Mouse (Mus musculus): ENCODE results near the gene Spata20.

Spata20 gene

DNA sequence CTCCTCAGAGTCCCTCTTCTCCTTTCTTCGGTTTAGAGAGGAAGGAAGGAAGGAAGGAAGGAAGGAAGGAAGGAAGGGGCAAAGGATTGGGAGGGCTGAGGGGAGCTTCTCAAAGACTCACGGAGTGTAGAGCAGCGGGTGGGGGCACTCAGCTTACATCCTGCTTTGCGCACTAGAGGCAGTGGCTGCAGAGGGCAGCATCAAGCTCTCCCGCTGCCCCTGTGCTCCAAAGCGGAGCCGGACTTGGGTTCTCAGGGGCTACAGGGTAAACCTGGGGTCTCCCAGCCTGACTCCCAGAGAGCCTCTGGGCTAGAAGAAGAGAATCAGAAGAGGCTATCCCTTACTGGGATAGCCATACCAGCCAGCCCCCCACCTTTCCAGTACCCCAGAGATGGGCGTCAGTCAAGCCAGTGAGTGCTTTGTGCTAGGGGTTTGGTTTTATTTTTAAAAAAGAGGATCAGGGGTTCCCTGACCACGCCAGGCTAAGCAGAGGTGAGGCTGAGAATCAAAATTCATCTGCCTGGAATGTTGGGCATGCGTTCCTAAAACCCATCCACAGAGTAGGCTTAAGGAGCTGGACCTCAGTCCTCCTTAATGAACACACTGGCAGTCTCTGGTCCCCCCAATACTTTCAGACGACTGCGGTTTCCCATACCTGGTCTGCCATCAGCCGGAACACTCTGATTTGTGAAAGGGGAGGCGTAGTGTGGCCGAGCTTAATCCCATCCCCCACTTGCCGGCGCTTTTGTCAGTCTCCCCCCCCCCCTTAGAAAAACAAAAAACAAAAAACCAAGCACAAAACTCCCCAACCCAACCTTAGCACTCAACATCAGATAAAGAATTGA, 14.0 kb downstream of the Spata20 start:
- ChIA-PET CTCF (interaction anchor here (0.6 to 1.6 kb wide), 5 partner anchors 14 to 659 kb away, joined by 3 to 6 read pairs (median 4); partner anchors contain the start of gene Spata20 (in 2 of the 4)), POLR2A (interaction anchor here in 3 of 4 experiments (0.5 to 3.5 kb wide), 8 partner anchors 11 to 261 kb away, joined by 3 to 14 read pairs (median 3); partner anchors contain the start of genes Spata20 (in 1 of the 3) and Tob1 (in 1 of the 3))

DNA sequence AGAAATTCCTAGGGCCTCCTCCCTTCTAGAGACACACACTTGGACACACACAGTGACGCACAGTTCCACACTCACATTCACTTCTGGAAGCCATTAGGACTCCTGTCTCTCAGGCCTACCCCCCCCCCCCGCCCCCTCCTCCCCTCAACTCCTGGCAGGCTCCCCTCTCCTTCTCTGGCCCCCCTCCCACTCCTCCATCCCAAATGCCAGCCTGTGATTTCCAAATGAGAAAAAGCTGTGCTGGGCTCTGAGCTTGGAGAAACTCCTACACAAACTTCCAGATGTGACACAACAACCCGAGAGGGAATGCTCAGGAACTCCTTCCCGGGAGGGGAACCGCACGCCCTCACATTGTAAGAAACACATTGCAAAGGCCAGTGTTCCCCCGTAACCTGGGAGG, 15.6 kb downstream of the Spata20 start:
- POLR2A ChIA-PET = interaction anchor here in 3 of 4 experiments (0.6 to 1.3 kb wide), 3 partner anchors 11 to 134 kb away, joined by 3 read pairs; no protein-coding TSS in a partner anchor
- CTCF ChIA-PET = no interaction called here

DNA sequence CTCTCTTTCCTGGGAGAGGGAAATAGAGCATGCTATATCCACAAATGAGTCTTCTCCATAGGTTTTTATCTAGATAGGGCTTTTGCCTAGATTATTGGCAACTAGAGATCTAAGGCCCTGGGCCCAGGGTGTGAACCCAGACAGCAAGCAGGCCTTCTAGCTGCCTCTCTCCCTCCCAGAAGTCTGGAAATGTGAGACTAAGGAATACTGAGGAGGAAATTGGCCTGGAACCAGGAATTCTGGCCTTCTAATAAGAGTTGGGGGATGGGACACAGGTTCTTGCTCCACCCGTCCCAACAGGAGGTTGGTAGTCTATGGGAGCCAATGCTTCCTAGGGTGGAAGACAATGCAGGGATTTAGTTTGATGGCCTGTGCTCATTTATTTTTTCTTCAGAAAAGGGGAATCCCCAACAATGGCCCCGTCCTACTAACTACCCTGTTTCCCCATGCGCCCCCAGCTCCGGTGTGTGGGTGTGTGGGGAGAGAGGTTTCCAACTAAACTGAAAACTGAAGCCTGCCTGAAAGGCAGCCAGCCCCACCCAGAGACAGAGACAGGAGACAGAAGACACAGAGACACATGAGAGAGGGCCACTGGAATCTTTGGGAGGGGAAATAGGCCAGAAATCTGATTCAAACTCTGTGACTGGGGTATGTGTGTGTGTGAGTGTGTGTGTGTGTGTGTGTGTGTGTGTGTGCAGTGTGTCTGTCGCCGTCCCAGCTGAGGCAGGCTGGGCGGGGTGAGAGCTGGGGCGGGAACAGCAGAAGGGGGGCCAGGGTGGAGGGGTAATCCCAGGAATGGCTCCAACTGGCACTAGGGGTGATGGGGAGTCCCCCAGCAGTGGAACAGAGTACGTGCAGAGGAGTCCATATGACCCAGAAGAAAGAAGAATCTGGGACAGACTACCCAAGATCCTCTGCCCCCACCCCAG, 16.6 kb downstream of the Spata20 start:
- POLR2A ChIA-PET = interaction anchor here in 2 of 4 experiments (0.7 to 1.3 kb wide), 2 partner anchors 10 to 39 kb away, joined by 3 read pairs; no protein-coding TSS in a partner anchor

DNA sequence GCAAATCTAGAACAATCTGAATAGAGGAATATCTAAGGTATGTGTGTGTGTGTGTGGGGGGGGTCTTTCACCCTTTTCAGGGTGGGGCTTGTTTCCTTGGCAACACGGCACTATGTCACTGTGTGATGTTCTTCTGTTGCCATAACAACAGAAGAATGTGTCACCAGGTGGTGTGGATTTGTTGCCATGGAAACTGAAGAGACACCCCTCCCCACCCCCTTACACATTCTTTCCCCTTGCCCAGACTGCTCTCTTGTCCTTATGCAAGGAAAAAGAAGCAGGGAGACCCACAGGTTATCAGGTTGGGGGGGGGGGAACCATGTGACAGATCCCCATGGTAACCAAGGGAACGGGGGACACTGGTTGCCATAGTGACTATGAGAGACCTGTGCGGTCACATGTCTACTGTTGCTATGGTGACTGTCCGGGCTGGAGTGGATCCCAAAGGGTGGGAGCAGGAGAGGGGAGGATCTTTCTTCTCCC, 17.4 kb downstream of the Spata20 start:
- CTCF ChIA-PET = no interaction called here
- POLR2A ChIA-PET = no interaction called here

More for the DNA sequence above, 16.6 kb downstream of the Spata20 start:
- CTCF ChIA-PET = interaction anchor here in 1 of 4 experiments (0.8 kb wide), 1 partner anchor 17 kb away, joined by 4 read pairs; the partner anchor contains the start of gene Spata20

DNA sequence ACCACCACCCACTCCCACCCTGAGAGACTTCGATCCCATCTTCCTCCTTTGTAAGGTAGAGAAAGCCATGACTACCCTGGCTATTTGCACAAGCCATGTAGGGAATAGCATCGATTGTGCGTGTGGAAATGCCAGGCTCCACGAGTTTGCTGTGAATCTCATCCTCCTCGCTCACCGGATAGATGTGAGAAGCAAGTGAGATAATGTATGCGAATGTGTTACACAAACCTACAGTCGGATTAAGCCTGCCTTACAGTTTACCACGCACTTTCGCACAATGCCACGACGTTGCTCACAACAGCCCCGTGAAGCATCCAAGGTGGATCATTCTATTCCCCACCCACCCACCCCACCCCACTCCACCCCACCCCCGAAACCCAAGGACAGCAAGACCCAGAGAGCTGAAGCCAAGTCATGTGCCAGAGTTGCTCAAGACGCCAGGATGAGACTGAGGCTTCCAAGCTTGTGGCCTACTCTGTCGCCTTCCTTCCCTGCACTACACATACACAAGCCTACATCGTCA, 19.6 kb downstream of the Spata20 start:
- ChIA-PET POLR2A (interaction anchor here in 1 of 4 experiments (1.2 kb wide), 1 partner anchor 17 kb away, joined by 4 read pairs; no protein-coding TSS in a partner anchor), CTCF (no interaction called here)

DNA sequence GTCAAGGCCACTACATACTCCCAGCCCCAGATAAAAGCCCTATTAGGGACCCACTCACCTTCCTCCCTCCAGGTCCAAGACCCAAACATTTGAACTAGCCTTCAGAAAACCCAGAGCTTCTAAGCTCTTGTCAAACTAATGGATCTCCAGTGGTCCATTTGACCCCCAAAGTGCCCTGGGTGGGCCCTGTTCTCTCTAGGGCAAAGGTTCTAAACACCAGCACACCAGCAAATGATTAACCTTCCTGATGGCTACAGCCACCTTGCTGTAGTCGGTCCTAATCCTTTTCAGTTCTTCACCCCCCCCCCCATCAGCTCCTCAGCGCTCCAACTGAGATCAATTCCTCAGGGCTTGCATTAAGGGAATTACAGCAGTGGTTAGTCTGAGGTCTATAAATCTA, 21.8 kb downstream of the Spata20 start:
- CTCF ChIA-PET = interaction anchor here in 2 of 4 experiments (0.6 to 1.0 kb wide), 3 partner anchors 22 to 135 kb away, joined by 3 to 4 read pairs (median 4); no protein-coding TSS in a partner anchor
- POLR2A ChIA-PET = interaction anchor here (0.6 to 0.7 kb wide), 6 partner anchors 11 to 589 kb away, joined by 3 to 9 read pairs (median 4); no protein-coding TSS in a partner anchor

DNA sequence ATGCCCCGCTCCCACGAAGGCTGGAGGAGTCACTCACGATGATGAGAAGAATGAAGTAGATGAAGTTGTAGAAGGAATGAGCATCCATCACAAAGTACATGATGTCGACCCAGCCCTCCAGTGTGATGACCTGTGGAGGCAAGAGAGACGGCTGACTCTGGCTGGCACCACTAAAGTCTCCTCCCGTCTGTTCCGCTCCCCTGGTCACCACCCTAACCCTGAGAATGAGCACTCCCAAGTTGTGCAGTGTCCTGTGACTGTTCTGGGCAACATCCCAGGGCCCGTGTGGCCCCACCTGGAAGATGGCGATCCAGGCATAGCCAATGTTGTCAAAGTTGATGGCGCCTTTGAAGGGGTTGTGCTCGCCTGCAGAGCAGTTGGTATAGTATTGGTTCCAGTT, 24.1 kb downstream of the Spata20 start:
- POLR2A ChIA-PET = no interaction called here

DNA sequence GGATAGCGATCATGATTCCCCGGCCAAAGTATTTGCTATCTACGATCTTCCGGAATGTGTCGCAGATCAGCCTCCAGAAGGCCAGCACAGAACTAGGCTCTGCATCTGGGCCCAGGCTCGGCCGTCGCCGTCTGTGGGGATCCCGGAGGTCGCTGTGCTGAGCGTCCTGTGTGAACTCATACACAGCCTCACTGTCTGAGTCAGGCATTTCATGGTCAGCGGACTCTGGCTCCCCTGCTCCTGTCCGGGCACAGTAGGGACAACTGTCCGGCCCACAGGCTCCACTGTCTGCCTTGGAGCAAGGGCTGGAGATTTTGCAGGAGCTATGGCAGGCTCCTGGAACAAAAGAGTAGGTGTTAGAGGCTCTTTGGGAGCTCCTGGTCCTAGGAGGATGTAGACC, 29.0 kb downstream of the Spata20 start:
- ChIA-PET POLR2A (no interaction called here), CTCF (no interaction called here)

More for the DNA sequence above, 24.1 kb downstream of the Spata20 start:
- CTCF ChIA-PET = interaction anchor here in 1 of 4 experiments (0.7 kb wide), 1 partner anchor 151 kb away, joined by 7 read pairs; no protein-coding TSS in a partner anchor

DNA sequence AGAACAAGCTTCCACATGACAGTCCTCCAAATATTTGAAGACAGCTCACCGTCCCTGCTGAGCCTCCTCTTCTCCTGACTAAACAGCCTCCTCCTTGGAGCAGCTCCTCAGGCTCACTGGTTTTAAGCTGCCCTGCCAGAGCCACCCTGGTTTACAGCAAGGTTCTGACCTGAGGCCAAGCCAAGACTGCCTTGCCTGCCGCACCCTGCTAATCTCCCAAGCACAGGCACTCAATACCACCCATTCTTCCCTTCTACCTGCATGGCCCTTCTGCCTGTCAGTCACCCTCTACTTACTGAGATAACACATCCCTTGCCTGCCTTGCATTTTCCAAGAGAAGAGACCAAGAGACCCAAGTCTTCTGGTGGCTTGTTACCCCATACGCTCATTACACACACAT, 29.6 kb downstream of the Spata20 start:
- POLR2A ChIA-PET = interaction anchor here in 2 of 4 experiments (0.6 to 1.1 kb wide), 4 partner anchors 15 to 235 kb away, joined by 3 to 8 read pairs (median 6); no protein-coding TSS in a partner anchor
- CTCF ChIA-PET = interaction anchor here in 2 of 4 experiments (0.6 to 1.1 kb wide), 2 partner anchors 30 to 85 kb away, joined by 3 to 4 read pairs; partner anchors contain the start of gene Spata20 (in 1 of the 2)

DNA sequence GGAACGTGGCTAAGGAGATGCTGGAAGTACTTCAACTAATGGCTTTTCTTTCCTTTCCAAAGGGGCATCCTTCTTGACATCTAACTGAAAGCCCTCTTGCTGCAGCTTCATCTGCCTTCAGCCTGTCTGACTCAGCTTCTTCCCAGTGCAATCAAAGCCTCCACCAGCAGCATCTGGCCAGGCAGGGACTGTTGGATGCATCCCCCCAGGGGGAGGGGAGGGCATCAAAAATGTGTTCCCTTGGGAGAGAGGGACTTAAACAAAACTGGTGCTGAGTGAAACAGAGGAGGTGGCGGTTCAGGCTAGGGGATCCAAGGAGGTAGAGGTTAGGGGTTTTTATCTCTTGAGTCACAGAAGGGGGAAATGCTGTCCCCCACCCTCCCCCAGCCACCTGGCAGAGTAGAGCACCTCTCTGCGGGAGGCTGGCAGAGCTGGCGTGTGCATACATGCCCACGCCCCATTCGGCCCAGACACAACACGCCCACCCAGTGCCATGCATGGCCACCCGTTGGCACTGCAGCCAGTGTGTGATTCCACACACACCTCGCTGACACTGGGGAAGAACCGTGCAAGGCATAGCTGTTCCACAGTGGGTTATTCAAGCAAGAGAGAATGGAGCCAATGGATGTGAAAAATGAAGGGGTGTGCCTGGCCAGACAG, 30.7 kb downstream of the Spata20 start:
- CTCF ChIA-PET = interaction anchor here in 1 of 4 experiments (0.5 kb wide), 1 partner anchor 384 kb away, joined by 3 read pairs; no protein-coding TSS in a partner anchor
- POLR2A ChIA-PET = interaction anchor here in 3 of 4 experiments (0.5 to 1.5 kb wide), 7 partner anchors 10 to 746 kb away, joined by 3 to 8 read pairs (median 4); partner anchors contain the start of gene Ankrd40 (in 1 of the 3)

DNA sequence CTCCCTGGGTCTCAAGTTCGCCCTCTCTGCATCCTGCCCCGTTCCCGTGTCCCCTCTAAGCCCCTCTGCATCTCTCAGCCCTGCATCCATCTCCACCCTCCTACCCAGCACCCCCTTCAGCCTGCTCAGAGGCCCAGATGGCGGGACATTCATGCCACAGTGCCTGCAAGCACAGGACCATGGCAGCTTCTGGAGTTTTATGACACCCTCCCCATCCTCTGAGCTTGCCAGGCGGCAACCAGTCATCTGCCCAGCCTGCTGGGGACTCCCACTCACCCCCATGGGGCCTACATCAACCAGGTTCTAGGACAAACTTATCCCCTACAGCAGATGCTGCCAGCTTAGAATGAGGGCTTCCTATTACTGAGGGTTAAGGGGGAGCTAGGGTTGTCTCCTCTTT, 31.2 kb downstream of the Spata20 start:
- ChIA-PET POLR2A (interaction anchor here in 2 of 4 experiments (0.5 to 1.5 kb wide), 3 partner anchors 10 to 198 kb away, joined by 3 to 4 read pairs (median 3); partner anchors contain the start of gene Ankrd40 (in 1 of the 2)), CTCF (no interaction called here)

DNA sequence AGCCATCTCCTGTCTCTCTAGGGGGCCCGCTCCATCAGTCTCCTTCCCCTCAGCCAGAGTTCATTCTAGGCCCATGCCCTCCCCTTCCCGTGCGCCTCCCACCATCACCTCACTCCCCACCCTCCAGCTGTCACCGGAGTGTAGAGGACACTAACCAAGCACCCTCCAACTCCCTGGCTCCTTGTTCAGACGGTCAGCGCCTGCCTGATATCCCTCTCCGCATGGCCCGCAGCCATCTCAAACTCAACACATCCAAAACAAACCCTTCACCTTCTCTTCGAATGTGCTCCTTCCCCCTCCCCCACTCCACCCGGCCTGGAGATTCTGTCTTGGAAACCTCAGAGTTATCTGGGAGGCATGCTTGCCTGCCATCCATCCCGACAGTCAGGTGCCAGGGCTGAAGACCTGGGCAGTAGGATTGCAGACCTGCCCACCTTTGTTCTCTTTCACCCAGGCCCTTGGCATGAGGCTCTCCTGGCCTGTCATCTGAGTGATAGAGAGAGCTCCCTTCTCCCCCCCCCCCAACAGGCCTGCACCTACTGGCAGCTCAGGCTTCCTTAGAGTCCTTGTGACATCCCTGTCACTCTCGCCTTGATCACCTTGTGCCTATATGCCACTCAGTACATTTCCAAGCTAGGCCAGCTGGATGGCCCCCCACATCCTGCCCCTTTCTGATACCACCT, 34.7 kb downstream of the Spata20 start:
- POLR2A ChIA-PET = interaction anchor here in 2 of 4 experiments (0.5 to 0.6 kb wide), 2 partner anchors 107 to 141 kb away, joined by 3 to 4 read pairs; no protein-coding TSS in a partner anchor
- CTCF ChIA-PET = no interaction called here

DNA sequence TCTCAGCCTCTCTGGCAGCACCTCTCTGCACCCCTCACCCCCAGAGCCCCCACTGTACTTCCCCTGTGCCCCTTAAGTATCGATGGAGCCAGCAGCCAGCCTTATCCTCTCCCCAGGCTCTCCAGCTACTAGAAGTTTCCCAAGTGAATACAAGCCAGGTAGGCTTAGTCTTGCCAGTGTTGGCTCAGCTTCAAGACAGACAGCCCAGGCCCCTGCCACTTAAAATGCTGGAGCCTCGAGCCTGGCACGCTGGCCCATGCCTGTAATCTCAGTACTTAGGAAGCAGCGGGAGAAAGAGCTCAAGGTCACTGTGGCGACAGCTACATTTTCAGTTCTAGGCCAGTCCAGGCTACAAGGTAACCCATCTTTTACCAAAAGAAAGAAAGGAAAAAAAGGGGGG, 36.1 kb downstream of the Spata20 start:
- ChIA-PET POLR2A (interaction anchor here in 3 of 4 experiments (0.5 to 1.1 kb wide), 4 partner anchors 23 to 79 kb away, joined by 3 to 4 read pairs (median 4); no protein-coding TSS in a partner anchor), CTCF (interaction anchor here in 1 of 4 experiments (0.6 to 0.8 kb wide), 2 partner anchors 41 to 404 kb away, joined by 4 to 5 read pairs; no protein-coding TSS in a partner anchor)

DNA sequence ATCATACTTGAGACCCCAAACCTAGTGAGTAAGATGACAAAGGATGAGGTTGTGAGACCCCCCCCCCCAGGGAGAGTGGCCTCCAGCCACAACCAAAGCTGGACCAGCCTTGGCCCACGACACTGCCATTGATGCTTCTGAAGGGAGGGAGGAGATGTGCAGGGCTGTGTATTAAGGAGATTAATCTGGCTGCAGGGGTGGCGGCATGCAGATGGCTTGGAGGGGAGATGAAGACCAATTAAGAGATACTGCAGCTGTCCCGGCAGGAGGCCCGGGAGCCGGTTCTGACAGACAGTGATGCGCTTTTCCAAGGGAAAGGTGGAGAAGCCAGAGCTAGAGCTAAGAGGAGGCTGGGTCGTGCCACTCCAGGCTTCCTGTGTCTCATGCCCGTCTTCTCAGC, 36.7 kb downstream of the Spata20 start:
- ChIA-PET POLR2A (interaction anchor here in 2 of 4 experiments (0.6 to 1.1 kb wide), 3 partner anchors 24 to 1367 kb away, joined by 3 read pairs; no protein-coding TSS in a partner anchor), CTCF (no interaction called here)

DNA sequence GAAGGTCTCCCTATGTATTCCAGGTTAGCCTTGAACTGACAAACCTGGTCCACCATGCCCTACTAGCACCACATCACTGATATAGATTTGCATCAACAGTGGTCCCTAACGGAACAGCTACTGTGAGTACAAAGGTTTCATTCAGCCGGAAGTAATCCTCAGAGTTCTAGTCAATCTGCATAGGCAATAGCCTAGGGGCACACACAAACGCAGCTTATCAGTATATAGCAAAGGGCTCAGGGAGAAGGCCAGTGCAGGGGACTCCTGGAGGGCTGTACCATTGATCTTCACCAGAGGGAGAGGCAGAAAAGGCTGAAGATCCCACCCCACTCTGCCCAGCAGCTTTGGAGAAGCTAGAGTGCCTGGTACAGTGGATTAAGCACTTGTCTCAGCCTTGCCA, 39.0 kb downstream of the Spata20 start:
- ChIA-PET POLR2A (no interaction called here), CTCF (no interaction called here)

DNA sequence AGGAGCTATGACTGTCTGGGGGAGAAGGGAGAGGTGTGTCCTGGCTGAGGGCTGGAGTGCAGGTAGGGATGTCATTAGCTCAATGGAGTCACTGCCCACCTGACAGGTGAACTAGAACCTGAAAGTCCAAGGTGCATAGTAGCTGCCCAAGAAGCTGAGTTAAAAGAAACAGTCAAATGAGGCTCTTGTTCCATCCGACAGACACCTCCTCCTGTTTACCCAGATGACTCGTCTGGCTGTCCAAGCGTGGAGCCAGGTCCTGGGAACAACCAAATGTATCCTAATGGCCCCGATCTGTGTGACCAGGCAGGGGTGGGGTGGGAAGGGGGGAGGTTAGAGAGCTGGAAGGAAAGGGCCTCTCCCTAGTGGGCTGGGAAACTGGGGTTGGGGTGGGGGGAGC, 40.7 kb downstream of the Spata20 start:
- POLR2A ChIA-PET = interaction anchor here in 2 of 4 experiments (0.5 to 1.3 kb wide), 6 partner anchors 10 to 98 kb away, joined by 3 to 4 read pairs (median 3); partner anchors contain the start of gene Cacna1g (in 1 of the 2)
- CTCF ChIA-PET = interaction anchor here in 1 of 4 experiments (0.7 kb wide), 1 partner anchor 31 kb away, joined by 3 read pairs; no protein-coding TSS in a partner anchor
